Mouse (Mus musculus): ENCODE measurements around the gene Gria4. TPM values are rescaled to one million over a fixed set of nuclear protein-coding genes. Genes with fewer than 3 reads are reported as not detected.
A peak's percentile ranks its signal among the peaks of the same experiment; 100 is the strongest.
"Not testable (repeated sequence)": the region's sequence is repeated elsewhere in the genome, so short reads cannot be mapped to it uniquely, and the experiment has no call there.

The Gria4 gene
- polyA plus RNA-seq, 1 experiment: 154 TPM

- Histone ChIP-seq H3K4me3 (replicated peaks; ENCODE audit: insufficient read depth, low read depth, low read length) (no peak overlapping the region), H3K27me3 (ENCODE audit: control insufficient read depth, insufficient read depth, low read length) (no peaks in the 10 kb centered on the region; the same call in 1 of the 2 replicates), H3K4me1 (ENCODE audit: control insufficient read depth, insufficient read depth, low read length) (no peaks in the 10 kb centered on the region), H3K27ac (ENCODE audit: insufficient read depth, low read length) (no peak overlapping the region)
- WGBS: 91% methylated on average over 2 of the region's 2 CpGs
- TF ChIP-seq CTCF (IDR thresholded peaks at IDR 0.05; ENCODE audit: borderline replicate concordance, insufficient read depth, low read depth, low read length): no peak
- no peak for TF ChIP-seq POLR2A (IDR thresholded peaks at IDR 0.05; ENCODE audit: borderline replicate concordance, insufficient read depth, low read length)
- DNase-seq: no peak
These were observed 309.6 kb downstream of the Gria4 start for GRCm38 (mm10) chr9:4486428-4486827.

GRCm38 (mm10) chr9:4484502-4484901 is 311.5 kb downstream of the Gria4 start:
- no peaks in the 10 kb centered on the region; the same call in 1 of the 2 replicates for H3K27me3 ChIP-seq (ENCODE audit: control insufficient read depth, insufficient read depth, low read length)
- 53% methylated on average over 2 of the region's 2 CpGs for WGBS
- H3K4me1 ChIP-seq (ENCODE audit: control insufficient read depth, insufficient read depth, low read length): no peaks in the 10 kb centered on the region
- H3K27ac ChIP-seq (ENCODE audit: insufficient read depth, low read length): no peak overlapping the region
- H3K4me3 ChIP-seq (replicated peaks; ENCODE audit: insufficient read depth, low read depth, low read length): no peak overlapping the region
- no peak for DNase-seq
- no peak for TF ChIP-seq CTCF (IDR thresholded peaks at IDR 0.05; ENCODE audit: borderline replicate concordance, insufficient read depth, low read depth, low read length)
- no peak for TF ChIP-seq POLR2A (IDR thresholded peaks at IDR 0.05; ENCODE audit: borderline replicate concordance, insufficient read depth, low read length)

GRCm38 (mm10) chr9:4470791-4471190 is 325.2 kb downstream of the Gria4 start:
- H3K4me1 ChIP-seq (ENCODE audit: control insufficient read depth, insufficient read depth, low read length): no peaks in the 10 kb centered on the region
- TF ChIP-seq POLR2A (IDR thresholded peaks at IDR 0.05; ENCODE audit: borderline replicate concordance, insufficient read depth, low read length): no peak
- TF ChIP-seq CTCF (IDR thresholded peaks at IDR 0.05; ENCODE audit: borderline replicate concordance, insufficient read depth, low read depth, low read length): no peak
- peak in 1 of 2 experiments; percentile 24 for DNase-seq
- no peak overlapping the region for H3K27ac ChIP-seq (ENCODE audit: insufficient read depth, low read length)
- 2% methylated on average over 2 of the region's 2 CpGs for WGBS
- no peaks in the 10 kb centered on the region for H3K27me3 ChIP-seq (ENCODE audit: control insufficient read depth, insufficient read depth, low read length)
- no peak overlapping the region for H3K4me3 ChIP-seq (replicated peaks; ENCODE audit: insufficient read depth, low read depth, low read length)

- H3K4me1 ChIP-seq (ENCODE audit: control insufficient read depth, insufficient read depth, low read length): no peaks in the 10 kb centered on the region
- no peak overlapping the region for H3K27ac ChIP-seq (ENCODE audit: insufficient read depth, low read length)
- H3K27me3 ChIP-seq (ENCODE audit: control insufficient read depth, insufficient read depth, low read length): no peaks in the 10 kb centered on the region
- TF ChIP-seq POLR2A (IDR thresholded peaks at IDR 0.05; ENCODE audit: borderline replicate concordance, insufficient read depth, low read length) (no peak), CTCF (IDR thresholded peaks at IDR 0.05; ENCODE audit: borderline replicate concordance, insufficient read depth, low read depth, low read length) (no peak)
- H3K4me3 ChIP-seq (replicated peaks; ENCODE audit: insufficient read depth, low read depth, low read length): no peak overlapping the region
- no peak for DNase-seq
- WGBS: 90% methylated on average over 1 of the region's 1 CpGs
These were observed 336.5 kb downstream of the Gria4 start for GRCm38 (mm10) chr9:4459456-4460070.

DNA sequence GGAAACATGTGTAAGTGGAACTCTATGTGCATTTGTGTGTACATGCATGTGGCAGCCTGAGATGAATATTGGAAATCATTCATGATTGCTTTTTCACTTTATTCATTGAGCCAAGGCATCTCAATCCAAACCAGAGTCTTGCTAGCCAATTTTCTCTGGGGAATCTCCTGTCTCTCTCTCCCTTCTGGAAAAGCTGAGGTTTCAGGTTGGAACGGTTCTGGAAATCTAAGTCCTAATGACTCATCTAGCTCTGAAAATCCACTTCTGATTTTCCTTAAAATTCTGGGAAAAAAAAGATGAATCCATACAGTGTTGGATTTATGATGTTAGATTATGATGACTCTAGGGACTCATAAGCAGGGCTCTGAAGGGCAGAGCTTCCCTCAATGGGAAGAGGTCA is 337.8 kb downstream of the Gria4 start:
- no peaks in the 10 kb centered on the region for H3K27me3 ChIP-seq (ENCODE audit: control insufficient read depth, insufficient read depth, low read length)
- no peak overlapping the region for H3K4me3 ChIP-seq (replicated peaks; ENCODE audit: insufficient read depth, low read depth, low read length)
- 18% methylated on average over 1 of the region's 1 CpGs for WGBS
- no peak overlapping the region for H3K27ac ChIP-seq (ENCODE audit: insufficient read depth, low read length)
- no peak for TF ChIP-seq POLR2A (IDR thresholded peaks at IDR 0.05; ENCODE audit: borderline replicate concordance, insufficient read depth, low read length)
- TF ChIP-seq CTCF (IDR thresholded peaks at IDR 0.05; ENCODE audit: borderline replicate concordance, insufficient read depth, low read depth, low read length): no peak
- DNase-seq: peak in 1 of 2 experiments; percentile 45
- no peaks in the 10 kb centered on the region for H3K4me1 ChIP-seq (ENCODE audit: control insufficient read depth, insufficient read depth, low read length)

GRCm38 (mm10) chr9:4457644-4458043 is 338.4 kb downstream of the Gria4 start:
- H3K4me1 ChIP-seq (ENCODE audit: control insufficient read depth, insufficient read depth, low read length): no peaks in the 10 kb centered on the region
- no peak overlapping the region for H3K4me3 ChIP-seq (replicated peaks; ENCODE audit: insufficient read depth, low read depth, low read length)
- no peaks in the 10 kb centered on the region for H3K27me3 ChIP-seq (ENCODE audit: control insufficient read depth, insufficient read depth, low read length)
- 90% methylated on average over 1 of the region's 1 CpGs for WGBS
- TF ChIP-seq POLR2A (IDR thresholded peaks at IDR 0.05; ENCODE audit: borderline replicate concordance, insufficient read depth, low read length): no peak
- no peak overlapping the region for H3K27ac ChIP-seq (ENCODE audit: insufficient read depth, low read length)
- DNase-seq: peak in 1 of 2 experiments; percentile 37

DNA sequence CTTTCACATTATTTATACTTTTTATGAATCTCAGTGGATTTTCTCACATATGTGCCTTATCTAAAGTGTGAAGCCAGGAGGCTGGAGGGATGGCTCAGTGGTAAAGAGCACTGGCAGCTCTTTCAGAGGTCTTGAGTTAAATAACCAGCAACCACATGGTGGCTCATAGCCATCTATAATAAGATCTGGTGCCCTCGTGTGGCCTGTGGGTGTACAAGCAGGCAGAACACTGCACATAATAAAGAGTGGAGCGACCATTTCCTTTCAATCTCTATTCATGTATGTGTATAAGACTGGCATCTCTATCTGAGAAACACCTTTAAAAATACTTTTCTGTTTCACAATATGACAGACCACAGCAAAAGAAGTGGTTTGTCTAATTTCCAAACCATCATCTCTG is 353.1 kb downstream of the Gria4 start:
- no peak for DNase-seq
- 37% methylated on average over 2 of the region's 2 CpGs for WGBS

DNA sequence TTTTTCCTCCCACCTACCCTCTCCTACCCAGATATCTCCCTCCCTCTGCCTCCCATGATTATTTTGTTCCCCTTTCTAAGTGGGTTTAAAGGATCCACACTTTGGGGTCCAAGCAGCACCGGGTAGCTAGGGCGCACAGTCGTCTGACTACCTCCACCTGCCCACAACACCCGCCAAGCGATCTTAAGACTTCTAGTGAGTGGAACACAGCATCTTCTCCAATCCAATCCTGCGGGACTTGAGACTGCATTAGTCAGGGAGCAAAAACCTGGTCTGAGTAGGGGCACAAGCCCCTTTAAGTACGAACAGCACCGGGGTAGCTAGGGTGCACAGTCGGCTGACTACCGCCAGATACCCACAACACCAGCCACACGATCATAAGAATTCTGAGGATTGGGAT is 395.2 kb downstream of the Gria4 start:
- not testable (repeated sequence) for H3K27ac ChIP-seq (ENCODE audit: insufficient read depth, low read length); H3K27me3 ChIP-seq (ENCODE audit: control insufficient read depth, insufficient read depth, low read length); H3K4me3 ChIP-seq (replicated peaks; ENCODE audit: insufficient read depth, low read depth, low read length); DNase-seq; H3K4me1 ChIP-seq (ENCODE audit: control insufficient read depth, insufficient read depth, low read length)
- 94% methylated on average over 11 of the region's 11 CpGs for WGBS

More for the DNA sequence above, 353.1 kb downstream of the Gria4 start:
- H3K4me1 ChIP-seq (ENCODE audit: control insufficient read depth, insufficient read depth, low read length): no peaks in the 10 kb centered on the region
- H3K27ac ChIP-seq (ENCODE audit: insufficient read depth, low read length): no peak overlapping the region
- TF ChIP-seq CTCF (IDR thresholded peaks at IDR 0.05; ENCODE audit: borderline replicate concordance, insufficient read depth, low read depth, low read length) (peak; percentile 42; the same call in 1 of the 2 replicates), POLR2A (IDR thresholded peaks at IDR 0.05; ENCODE audit: borderline replicate concordance, insufficient read depth, low read length) (no peak)
- no peaks in the 10 kb centered on the region for H3K27me3 ChIP-seq (ENCODE audit: control insufficient read depth, insufficient read depth, low read length)
- H3K4me3 ChIP-seq (replicated peaks; ENCODE audit: insufficient read depth, low read depth, low read length): no peak overlapping the region

Data from cerebellum, adult 2 months (tissue).